Mouse (Mus musculus): Measurements from ENCODE around the gene Gpr153.

GRCm38 (mm10) chr4:152266236-152266895 is 7.7 kb upstream of the Gpr153 start:
- TF ChIP-seq CTCF (IDR thresholded peaks at IDR 0.05; ENCODE audit: control insufficient read depth, insufficient read depth, low read length) = no peak
- TF ChIP-seq POLR2A (IDR thresholded peaks at IDR 0.05; ENCODE audit: borderline replicate concordance, control insufficient read depth, low read depth, low read length) = no peak
